Mouse (Mus musculus) hindbrain, embryonic 12.5 days (tissue): ENCODE measurements around the gene Pde6c. TPM values are rescaled to one million over a fixed set of nuclear protein-coding genes. Genes with fewer than 3 reads are reported as not detected.

ENCODE experiments used
- ATAC-seq: fragments of 200-750 bp; cut with Nextera tagmentation; 2 replicates; pipeline ENCODE4 v1.8.0; 2017; ENCODE audit warnings: moderate TSS enrichment; ENCODE audit not compliant: low FRiP score
- H3K27ac ChIP-seq: fragments of 300-500 bp; sonication (generic); 2 replicates; pipeline ENCODE4 v1.5.1; 2016; ENCODE audit warnings: mild to moderate bottlenecking
- H3K27me3 ChIP-seq: fragments of 300-500 bp; sonication (generic); 2 replicates; pipeline ENCODE4 v1.6.1; 2016; ENCODE audit warnings: mild to moderate bottlenecking
- H3K36me3 ChIP-seq: fragments of 300-500 bp; sonication (generic); 2 replicates; pipeline ENCODE4 v1.6.1; 2016; ENCODE audit warnings: mild to moderate bottlenecking
- H3K4me1 ChIP-seq: fragments of 300-500 bp; sonication (generic); 2 replicates; pipeline ENCODE4 v1.6.1; 2016
- H3K4me2 ChIP-seq: fragments of 300-500 bp; sonication (generic); replicated peaks from 2 replicates; pipeline ENCODE4 v1.6.1; 2016; ENCODE audit warnings: mild to moderate bottlenecking
- H3K4me3 ChIP-seq: fragments of 300-500 bp; sonication (generic); 2 replicates; pipeline ENCODE4 v1.5.1; 2016; ENCODE audit warnings: mild to moderate bottlenecking
- H3K9ac ChIP-seq: fragments of 300-500 bp; sonication (generic); 2 replicates; pipeline ENCODE4 v1.6.1; 2016; ENCODE audit warnings: mild to moderate bottlenecking, moderate library complexity
- H3K9me3 ChIP-seq: fragments of 300-500 bp; sonication (generic); replicated peaks from 2 replicates; pipeline ENCODE4 v1.6.1; 2016; ENCODE audit warnings: mild to moderate bottlenecking
- WGBS: fragments of 180-500 bp; shearing (Covaris S2); methylation state at CpG from one replicate; pipeline ENCODE4 v1.1.7; 2016; 5-methylcytosine and 5-hydroxymethylcytosine counted together
- polyA plus RNA-seq: library from polyadenylated mRNA; unstranded; fragments of >200 nt; fragmentation: Nextera tagmentation; extraction: Ambion mirVana; gene quantifications from 2 replicates; pipeline ENCODE4 v1.2.1, GENCODE M21; 2016

Pde6c gene
- polyA plus RNA-seq, 1 experiment from 2014 or later, result 0.14 TPM

DNA sequence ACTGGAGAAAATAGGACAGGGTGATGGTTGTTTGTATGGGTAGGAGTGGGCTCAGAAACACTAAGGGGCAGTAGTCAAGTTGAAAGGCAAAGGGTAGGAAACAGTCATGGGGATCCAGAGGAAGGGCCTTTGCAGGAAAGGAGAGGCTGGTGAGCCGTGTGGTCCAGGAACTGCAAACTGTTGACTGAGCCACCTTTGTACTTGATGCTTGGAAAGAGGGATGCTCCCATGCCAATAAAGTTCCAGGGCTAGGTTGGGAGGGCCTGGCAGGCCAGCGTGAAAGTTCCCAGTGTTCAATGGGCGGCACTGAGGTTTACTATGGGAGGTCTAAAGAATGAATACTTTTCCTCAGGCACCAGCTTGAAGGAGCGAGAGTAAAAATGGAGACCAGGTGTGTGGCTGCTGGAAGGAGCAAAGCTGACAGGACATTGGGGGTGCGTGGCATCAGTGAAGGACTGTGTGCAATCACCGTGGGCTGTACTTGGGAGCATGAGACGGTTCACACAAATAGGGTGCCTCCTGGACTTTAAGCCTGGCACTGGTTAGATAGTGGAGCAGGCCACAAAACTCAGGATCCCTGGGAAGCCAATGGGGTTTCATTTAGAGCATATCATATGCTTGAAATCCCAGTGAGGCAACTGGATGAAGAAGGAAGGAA, 17.6 kb upstream of the Pde6c start:
- 94% methylated on average over 7 of the region's 7 CpGs for WGBS

DNA sequence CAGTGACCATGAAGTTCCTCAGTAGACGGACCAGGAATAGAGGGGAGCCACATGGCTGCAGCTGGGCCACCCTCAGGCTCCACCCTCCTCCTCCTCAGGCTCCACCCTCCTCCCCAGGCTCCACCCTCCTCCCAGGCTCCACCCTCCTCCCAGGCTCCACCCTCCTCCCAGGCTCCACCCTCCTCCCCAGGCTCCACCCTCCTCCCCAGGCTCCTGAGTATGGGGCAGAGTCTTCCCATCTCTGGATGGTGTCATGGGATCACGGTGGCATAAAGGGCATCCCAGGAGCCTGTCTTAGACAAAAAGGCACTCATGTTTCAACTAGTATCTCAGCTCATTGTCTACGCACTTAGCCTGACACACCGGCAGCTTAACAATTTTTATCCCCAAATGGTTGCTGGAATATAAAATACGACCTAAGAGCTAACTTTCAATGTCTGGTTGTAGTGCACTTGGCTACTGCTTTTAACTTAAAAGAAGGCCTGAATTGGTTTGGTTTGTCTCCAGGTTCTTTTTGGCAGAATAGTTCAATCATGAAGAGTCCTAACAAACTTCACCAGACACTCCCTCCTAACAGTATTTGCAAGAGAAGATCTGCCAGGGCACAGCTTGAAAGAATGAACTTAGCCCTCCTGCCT, 12.3 kb upstream of the Pde6c start:
- 0 out of 2 replicates have a peak, but pooled peaks cover 3% of the 10 kb centered on the region for H3K4me1 ChIP-seq
- H3K4me2 ChIP-seq, result no peak overlapping the region
- H3K9me3 ChIP-seq, result no peaks in the 10 kb centered on the region
- ATAC-seq, result no peak
- WGBS, result 91% methylated on average over 5 of the region's 5 CpGs
- no peaks in the 10 kb centered on the region for H3K36me3 ChIP-seq
- H3K9ac ChIP-seq, result no peak overlapping the region
- peaks cover 26% of the 10 kb centered on the region for H3K27me3 ChIP-seq
- no peak overlapping the region for H3K27ac ChIP-seq
- H3K4me3 ChIP-seq, result no peak overlapping the region

More for the DNA sequence above, 17.6 kb upstream of the Pde6c start:
- H3K36me3 ChIP-seq, result no peaks in the 10 kb centered on the region
- H3K4me3 ChIP-seq, result no peak overlapping the region
- no peak for ATAC-seq
- H3K4me1 ChIP-seq, result no peaks in the 10 kb centered on the region
- H3K27me3 ChIP-seq, result no peaks in the 10 kb centered on the region
- no peak overlapping the region for H3K4me2 ChIP-seq
- no peaks in the 10 kb centered on the region for H3K9me3 ChIP-seq
- H3K9ac ChIP-seq, result no peak overlapping the region
- H3K27ac ChIP-seq, result no peak overlapping the region

DNA sequence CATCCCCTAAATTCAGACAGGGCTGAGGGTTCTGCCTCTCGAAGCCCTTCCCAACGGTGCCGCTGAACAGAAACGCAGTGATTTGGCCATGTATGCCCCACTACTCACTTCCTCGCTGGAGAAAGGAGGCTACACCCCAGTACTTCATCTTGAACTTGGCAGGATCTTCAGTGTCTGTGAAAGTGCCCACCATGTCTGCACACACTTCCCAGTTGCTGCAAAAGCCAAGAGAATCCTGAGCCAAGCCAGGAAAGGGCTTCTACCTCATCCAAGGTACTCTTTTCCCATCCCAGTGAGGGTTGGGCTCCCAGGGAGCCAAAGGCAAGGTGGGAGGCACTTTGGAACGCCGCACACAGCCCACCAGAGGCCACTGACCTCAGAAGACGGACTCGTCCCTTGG, 8.7 kb upstream of the Pde6c start:
- Histone ChIP-seq H3K9me3 (no peaks in the 10 kb centered on the region), H3K4me1 (0 out of 2 replicates have a peak, but pooled peaks cover 3% of the 10 kb centered on the region), H3K27me3 (peaks cover 30% of the 10 kb centered on the region), H3K4me3 (peak overlapping the region; percentile 63), H3K9ac (0 out of 2 replicates have a peak overlapping the region, but pooled peaks have one; percentile 65), H3K27ac (no peak overlapping the region), H3K4me2 (peak overlapping the region; percentile 95), H3K36me3 (no peaks in the 10 kb centered on the region)
- 29% methylated on average over 9 of the region's 9 CpGs for WGBS
- ATAC-seq, result no peak

DNA sequence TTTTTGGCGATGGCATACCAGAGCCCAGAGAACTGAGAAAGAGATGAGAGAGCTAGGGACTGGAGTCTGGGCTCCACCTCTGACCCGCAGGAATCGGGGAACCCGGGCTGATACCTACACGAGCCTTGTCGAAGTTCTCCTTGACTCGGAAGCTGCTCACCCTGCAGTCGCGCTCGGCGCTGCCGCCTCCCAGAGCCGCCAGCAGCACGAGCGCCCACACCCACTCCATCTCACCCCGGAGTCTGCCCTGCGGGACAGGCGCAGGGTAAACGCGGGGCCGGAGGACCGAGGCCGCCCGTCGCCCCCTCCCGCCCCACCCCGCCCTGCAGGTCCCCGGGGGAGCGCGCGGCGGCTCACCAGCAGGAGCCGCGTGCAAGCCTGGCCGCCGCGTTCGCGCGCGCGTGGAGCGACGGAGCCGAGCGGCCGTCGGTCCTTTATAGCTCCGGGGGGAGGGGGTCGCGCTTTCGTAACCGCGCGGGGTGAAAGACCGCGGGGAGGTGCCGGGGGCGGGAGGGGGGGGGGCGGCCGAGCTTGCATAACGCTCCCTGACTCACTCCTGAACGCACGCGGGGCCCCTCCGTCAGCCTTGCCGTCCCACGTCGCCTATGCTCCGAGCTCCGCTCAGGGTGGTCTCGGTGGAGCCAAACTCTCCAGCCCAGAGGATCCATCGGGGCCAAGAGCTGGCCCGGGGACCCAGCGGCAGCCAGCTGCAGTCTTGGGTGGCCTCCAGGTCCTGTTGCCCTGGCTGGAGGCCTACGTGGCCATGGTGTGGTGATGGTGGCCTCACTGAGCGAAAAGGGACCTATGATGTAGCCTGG, 8.0 kb upstream of the Pde6c start:
- Histone ChIP-seq H3K27ac (no peak overlapping the region), H3K4me3 (peak overlapping the region; percentile 63), H3K27me3 (peaks cover 30% of the 10 kb centered on the region), H3K4me2 (peak overlapping the region; percentile 95), H3K9ac (peak overlapping the region; percentile 65), H3K4me1 (0 out of 2 replicates have a peak, but pooled peaks cover 3% of the 10 kb centered on the region), H3K9me3 (no peaks in the 10 kb centered on the region), H3K36me3 (no peaks in the 10 kb centered on the region)
- WGBS, result 2% methylated on average over 57 of the region's 77 CpGs
- ATAC-seq, result peak; percentile 69

DNA sequence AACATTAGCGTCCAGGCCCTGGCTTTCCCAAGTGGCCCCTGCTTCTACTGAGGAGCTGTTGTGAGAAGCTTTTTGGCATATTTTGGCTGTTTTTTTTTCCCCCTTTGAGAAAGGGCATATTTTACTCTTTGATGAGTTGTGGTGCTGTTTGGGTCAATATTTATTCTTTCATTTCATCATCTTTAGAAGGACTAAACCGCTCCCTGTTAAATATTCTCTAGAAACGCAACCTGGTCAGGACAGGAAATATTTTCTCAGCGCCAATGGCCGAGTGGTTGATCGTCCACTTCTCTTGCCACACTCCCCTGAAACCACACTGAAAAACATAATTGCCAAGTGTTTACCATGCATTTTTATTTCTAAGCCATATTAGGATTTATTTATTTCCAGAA, 7.4 kb upstream of the Pde6c start, which contains the start of gene Rbp4:
TSS of gene Rbp4 (minus strand) at position 63 of the 392 bp plus-strand sequence.
- Histone ChIP-seq H3K4me1 (0 out of 2 replicates have a peak, but pooled peaks cover 3% of the 10 kb centered on the region), H3K4me2 (peak within 1 kb of the TSS; percentile 95), H3K27me3 (peaks cover 30% of the 10 kb centered on the region), H3K4me3 (peak within 1 kb of the TSS; percentile 63), H3K9ac (peak within 1 kb of the TSS; percentile 65), H3K9me3 (no peaks in the 10 kb centered on the region), H3K27ac (no peak within 1 kb of the TSS), H3K36me3 (no peaks in the 10 kb centered on the region)
- 69% methylated on average over 6 of the region's 6 CpGs for WGBS
- ATAC-seq, result no peak

DNA sequence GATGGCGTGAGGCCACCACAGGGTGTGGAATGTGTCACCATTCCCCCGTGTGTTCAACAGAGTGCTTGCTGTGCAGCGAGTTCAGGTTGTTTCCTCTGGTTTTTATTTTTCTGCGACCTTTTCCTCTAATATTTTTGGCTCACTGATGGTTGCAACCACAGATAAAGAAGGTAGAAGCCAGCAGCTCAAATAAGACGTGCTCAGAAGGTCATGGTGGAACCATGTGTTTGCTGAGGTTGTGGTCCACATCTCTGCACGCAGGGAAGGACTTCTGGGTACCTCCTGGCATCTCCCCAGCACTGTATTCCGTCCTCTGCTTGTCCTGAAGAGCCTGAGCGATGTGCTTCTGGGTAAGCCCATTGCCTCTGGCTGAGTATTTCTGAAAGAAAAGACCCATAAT, 5.9 kb upstream of the Pde6c start:
- H3K9me3 ChIP-seq, result no peaks in the 10 kb centered on the region
- WGBS, result 73% methylated on average over 8 of the region's 8 CpGs

DNA sequence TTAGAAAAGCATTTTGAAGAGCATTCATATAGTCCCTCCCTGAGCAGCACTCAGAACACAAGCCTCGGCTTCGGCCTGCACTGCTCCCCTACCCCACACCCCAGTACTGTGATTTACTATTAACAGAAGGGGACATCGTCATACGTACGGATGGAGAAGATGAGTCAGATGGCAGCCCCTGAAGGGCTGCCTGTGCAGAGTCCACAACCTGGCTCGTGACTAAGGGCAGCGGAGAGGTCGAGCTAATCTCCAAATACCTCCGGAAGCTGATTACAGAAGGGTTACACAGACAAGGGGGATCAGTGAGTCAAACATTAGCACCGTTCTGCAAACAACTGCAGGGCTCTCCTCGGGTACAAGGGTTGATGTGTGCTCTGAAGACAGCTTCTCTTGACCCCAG, 1.4 kb downstream of the Pde6c start:
- H3K27ac ChIP-seq, result no peak overlapping the region
- no peak overlapping the region for H3K4me2 ChIP-seq
- H3K4me3 ChIP-seq, result no peak overlapping the region
- no peaks in the 10 kb centered on the region for H3K27me3 ChIP-seq
- no peaks in the 10 kb centered on the region for H3K36me3 ChIP-seq
- 83% methylated on average over 11 of the region's 11 CpGs for WGBS
- no peak overlapping the region for H3K9ac ChIP-seq
- no peaks in the 10 kb centered on the region for H3K4me1 ChIP-seq
- no peaks in the 10 kb centered on the region for H3K9me3 ChIP-seq
- no peak for ATAC-seq

More for the DNA sequence above, 5.9 kb upstream of the Pde6c start:
- Histone ChIP-seq H3K27ac (no peak overlapping the region), H3K4me2 (no peak overlapping the region), H3K4me3 (no peak overlapping the region), H3K36me3 (no peaks in the 10 kb centered on the region), H3K4me1 (0 out of 2 replicates have a peak, but pooled peaks cover 3% of the 10 kb centered on the region), H3K27me3 (peaks cover 30% of the 10 kb centered on the region), H3K9ac (no peak overlapping the region)
- no peak for ATAC-seq

DNA sequence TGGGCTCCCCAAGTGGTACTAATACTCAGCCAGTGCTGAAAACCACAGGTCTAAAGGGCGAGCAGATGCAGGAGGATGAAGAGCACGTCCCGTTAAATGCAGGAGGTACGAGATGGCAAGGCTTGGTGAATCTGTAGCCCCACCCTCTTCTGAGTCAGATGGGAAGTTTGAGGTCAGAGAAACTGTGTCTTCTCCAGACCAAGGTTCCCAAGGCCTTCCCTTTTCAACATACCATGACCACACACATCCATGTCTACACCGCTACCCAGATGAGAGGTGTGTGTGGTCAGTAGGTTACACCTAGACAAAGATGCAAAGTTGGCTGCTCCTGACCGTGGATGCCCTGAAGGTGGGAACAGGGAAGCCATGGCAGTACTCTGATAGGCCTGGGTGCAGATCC, 2.2 kb downstream of the Pde6c start:
- H3K27me3 ChIP-seq, result no peaks in the 10 kb centered on the region
- no peak overlapping the region for H3K27ac ChIP-seq
- no peaks in the 10 kb centered on the region for H3K4me1 ChIP-seq
- no peak overlapping the region for H3K9ac ChIP-seq
- no peak for ATAC-seq
- H3K36me3 ChIP-seq, result no peaks in the 10 kb centered on the region
- no peaks in the 10 kb centered on the region for H3K9me3 ChIP-seq
- WGBS, result 86% methylated on average over 6 of the region's 6 CpGs
- H3K4me3 ChIP-seq, result no peak overlapping the region
- H3K4me2 ChIP-seq, result no peak overlapping the region

DNA sequence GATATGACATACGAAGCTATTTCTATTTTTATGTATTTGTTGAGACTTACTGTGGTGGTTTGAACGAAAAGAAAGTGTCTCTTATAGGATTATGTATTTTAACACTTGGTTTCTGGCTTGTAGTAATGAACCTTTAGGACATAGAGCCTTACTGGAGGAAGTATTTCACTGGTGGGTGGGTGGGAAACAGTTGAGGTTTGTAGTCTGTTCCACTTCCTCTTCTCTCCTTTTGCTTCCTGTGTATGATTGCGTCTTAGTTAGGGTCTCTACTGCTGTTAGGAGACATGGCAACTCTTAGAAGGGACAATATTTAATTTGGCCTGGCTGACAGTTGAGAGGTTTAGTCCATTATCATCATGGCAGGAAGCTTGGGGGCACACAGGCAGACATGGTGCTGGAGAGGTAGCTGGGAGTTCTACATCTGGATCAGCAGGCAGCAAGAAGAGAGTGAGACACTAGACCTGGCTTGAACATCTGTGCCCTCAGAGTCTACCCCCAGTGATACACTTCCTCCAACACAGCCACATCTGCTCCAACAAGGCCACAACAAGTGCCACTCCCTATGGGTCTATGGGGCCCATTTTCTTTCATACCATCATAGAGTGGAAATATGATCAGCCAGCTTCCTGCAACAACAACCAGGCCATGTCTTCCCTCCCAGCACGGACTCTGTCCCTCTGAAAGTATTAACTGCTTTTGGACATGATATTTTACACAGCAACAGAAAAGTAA, 11.1 kb downstream of the Pde6c start:
- no peaks in the 10 kb centered on the region for H3K9me3 ChIP-seq
- no peak overlapping the region for H3K4me2 ChIP-seq
- H3K27me3 ChIP-seq, result no peaks in the 10 kb centered on the region
- H3K9ac ChIP-seq, result no peak overlapping the region
- H3K4me1 ChIP-seq, result no peaks in the 10 kb centered on the region
- no peak overlapping the region for H3K27ac ChIP-seq
- no peak for ATAC-seq
- 76% methylated on average over 4 of the region's 4 CpGs for WGBS
- no peaks in the 10 kb centered on the region for H3K36me3 ChIP-seq
- no peak overlapping the region for H3K4me3 ChIP-seq

DNA sequence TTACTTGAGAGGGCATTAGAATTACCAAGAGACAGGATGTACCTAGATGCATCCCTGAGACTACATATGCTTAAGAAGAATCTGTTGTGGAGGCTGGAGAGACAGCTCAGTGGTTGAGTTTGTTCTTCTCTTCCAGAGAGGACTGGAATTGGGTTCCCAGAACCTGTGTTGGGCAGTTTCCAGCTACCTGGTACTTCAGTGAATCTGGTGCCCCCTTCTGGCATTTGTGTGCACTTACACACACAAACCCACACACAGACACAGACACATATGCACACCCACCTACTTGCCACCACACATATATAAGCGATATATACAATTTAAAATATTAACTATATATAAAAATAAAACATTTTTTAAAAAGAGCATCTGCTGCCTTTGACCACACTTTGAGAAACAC, 23.7 kb downstream of the Pde6c start:
- Histone ChIP-seq H3K9me3 (no peaks in the 10 kb centered on the region), H3K9ac (no peak overlapping the region), H3K4me2 (no peak overlapping the region), H3K27ac (no peak overlapping the region), H3K36me3 (no peaks in the 10 kb centered on the region), H3K4me1 (no peaks in the 10 kb centered on the region), H3K4me3 (no peak overlapping the region), H3K27me3 (no peaks in the 10 kb centered on the region)
- WGBS, result 100% methylated on average over 1 of the region's 1 CpGs
- ATAC-seq, result no peak

DNA sequence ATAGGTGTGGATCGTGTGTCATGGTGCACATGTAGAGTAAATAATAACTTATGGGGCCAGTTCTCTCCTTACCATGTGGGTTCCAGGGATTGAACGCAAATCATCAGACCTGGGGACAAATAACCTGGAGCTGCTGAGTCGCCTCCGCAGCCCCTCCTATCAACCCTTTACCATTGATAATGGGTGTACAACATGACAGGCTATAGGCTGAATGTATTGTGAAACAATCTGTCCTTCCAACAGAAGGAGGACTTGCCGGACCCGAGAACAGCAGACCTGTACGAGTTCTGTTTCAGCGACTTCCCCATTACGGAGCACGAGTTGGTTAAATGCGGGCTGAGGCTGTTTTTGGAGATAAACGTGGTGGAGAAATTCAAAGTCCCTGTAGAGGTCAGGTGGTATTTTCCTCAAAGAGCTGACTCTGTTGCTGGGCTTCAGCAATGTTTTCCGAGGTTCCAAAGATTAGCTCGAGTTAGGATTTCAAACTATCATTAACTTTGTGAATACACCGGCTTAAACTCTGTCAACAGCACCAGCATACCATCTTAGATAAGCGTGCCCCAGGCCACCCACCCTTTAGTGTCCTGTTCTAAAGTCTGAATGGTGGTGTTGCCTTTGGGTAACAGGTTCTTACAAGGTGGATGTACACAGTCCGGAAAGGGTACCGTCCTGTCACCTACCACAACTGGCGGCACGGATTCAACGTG, 29.2 kb downstream of the Pde6c start:
- H3K4me2 ChIP-seq, result no peak overlapping the region
- H3K9ac ChIP-seq, result no peak overlapping the region
- WGBS, result 94% methylated on average over 21 of the region's 21 CpGs
- H3K9me3 ChIP-seq, result no peaks in the 10 kb centered on the region
- no peaks in the 10 kb centered on the region for H3K27me3 ChIP-seq
- no peaks in the 10 kb centered on the region for H3K4me1 ChIP-seq
- H3K4me3 ChIP-seq, result no peak overlapping the region
- ATAC-seq, result no peak
- no peak overlapping the region for H3K27ac ChIP-seq
- H3K36me3 ChIP-seq, result no peaks in the 10 kb centered on the region
